Mouse (Mus musculus) intestine, embryonic 14.5 days (tissue): ENCODE measurements around the gene Kcnk6. TPM values are rescaled to one million over a fixed set of nuclear protein-coding genes. Genes with fewer than 3 reads are reported as not detected.
"Not testable (repeated sequence)": the region's sequence is repeated elsewhere in the genome, so short reads cannot be mapped to it uniquely, and the experiment has no call there.

Source experiments
- ATAC-seq: fragments of 200-750 bp; cut with Nextera tagmentation; replicated peaks from 2 replicates; pipeline ENCODE4 v1.8.0; 2017; ENCODE audit warnings: low read depth, moderate number of reproducible peaks, moderate TSS enrichment, moderate library complexity; ENCODE audit not compliant: low FRiP score, low TSS enrichment
- DNase-seq: peaks from one replicate; pipeline ENCODE4 v3.0.0-alpha.2; 2018; ENCODE audit warnings: low spot score
- H3K27ac ChIP-seq: fragments of 300-500 bp; sonication (generic); 2 replicates; pipeline ENCODE4 v1.5.1; 2014; ENCODE audit warnings: low read depth, mild to moderate bottlenecking, control low read depth
- H3K27me3 ChIP-seq: fragments of 300-500 bp; sonication (generic); replicated peaks from 2 replicates; pipeline ENCODE4 v1.6.1; 2014; ENCODE audit warnings: low read length, control low read depth; ENCODE audit not compliant: control insufficient read depth, insufficient read depth
- H3K36me3 ChIP-seq: fragments of 300-500 bp; sonication (generic); 2 replicates; pipeline ENCODE4 v1.6.1; 2014; ENCODE audit warnings: low read length, control low read depth; ENCODE audit not compliant: control insufficient read depth, insufficient read depth
- H3K4me1 ChIP-seq: fragments of 300-500 bp; sonication (generic); replicated peaks from 2 replicates; pipeline ENCODE4 v1.6.1; 2014; ENCODE audit warnings: low read length, control low read depth, mixed read lengths; ENCODE audit not compliant: control insufficient read depth, insufficient read depth
- H3K4me2 ChIP-seq: fragments of 300-500 bp; sonication (generic); 2 replicates; pipeline ENCODE4 v1.6.1; 2014; ENCODE audit warnings: low read length
- H3K4me3 ChIP-seq: fragments of 300-500 bp; sonication (generic); 2 replicates; pipeline ENCODE4 v1.5.1; 2014; ENCODE audit warnings: low read depth, low read length, control low read depth, mixed read lengths
- H3K9ac ChIP-seq: fragments of 300-500 bp; sonication (generic); 2 replicates; pipeline ENCODE4 v1.6.1; 2014; ENCODE audit warnings: mild to moderate bottlenecking, low read length
- H3K9me3 ChIP-seq: fragments of 300-500 bp; sonication (generic); 2 replicates; pipeline ENCODE4 v1.6.1; 2016; ENCODE audit warnings: low read length, control low read depth; ENCODE audit not compliant: control insufficient read depth
- WGBS: fragments of 180-500 bp; shearing (Covaris S2); extraction: QIAGEN DNeasy Blood & Tissue Kit; methylation state at CpG from one replicate; pipeline ENCODE4 v1.1.7; 2014; 5-methylcytosine and 5-hydroxymethylcytosine counted together
- polyA plus RNA-seq: library from polyadenylated mRNA; unstranded; fragments of >200 nt; fragmentation: Nextera tagmentation; extraction: Ambion mirVana; gene quantifications from 2 replicates; pipeline ENCODE4 v1.2.1, GENCODE M21; 2014

Kcnk6 gene
- polyA plus RNA-seq, 1 experiment from 2014 or later = 0.65 TPM

- Histone ChIP-seq H3K4me2 (no peak overlapping the region), H3K9ac (no peak overlapping the region), H3K27me3 (peaks cover 16% of the 10 kb centered on the region), H3K36me3 (no peaks in the 10 kb centered on the region), H3K9me3 (no peaks in the 10 kb centered on the region), H3K4me3 (no peak overlapping the region), H3K4me1 (no peaks in the 10 kb centered on the region; the same call in 1 of the 2 replicates), H3K27ac (no peak overlapping the region)
- DNase-seq (no peak), ATAC-seq (no peak)
- 76% methylated on average over 4 of the region's 4 CpGs for WGBS
Measured at GRCm38 (mm10) chr7:29228202-29228601, 4.1 kb downstream of the Kcnk6 start.

DNA sequence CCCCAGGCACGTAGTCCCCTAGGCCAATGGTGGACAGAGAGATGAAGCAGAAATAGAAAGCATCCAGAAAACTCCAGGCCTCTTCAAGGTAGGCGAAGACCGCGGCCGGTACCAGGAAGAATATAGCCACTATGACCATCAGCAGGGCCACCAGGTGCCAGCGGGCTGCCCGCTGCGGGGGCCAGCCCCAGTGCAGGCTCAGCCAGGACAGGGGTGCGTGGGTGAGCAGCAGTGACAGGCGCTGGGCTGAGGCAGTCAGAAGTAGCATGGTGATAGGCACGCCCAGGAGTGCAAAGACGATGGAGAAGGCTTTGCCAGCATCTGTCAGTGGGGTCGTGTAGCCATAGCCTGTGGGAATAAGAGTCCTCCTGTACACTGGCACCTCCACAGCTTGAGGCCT lies 6.8 kb downstream of the Kcnk6 start:
- no peak overlapping the region for H3K4me3 ChIP-seq
- H3K4me1 ChIP-seq = no peaks in the 10 kb centered on the region; the same call in 1 of the 2 replicates
- no peaks in the 10 kb centered on the region for H3K36me3 ChIP-seq
- H3K9ac ChIP-seq = no peak overlapping the region
- DNase-seq = no peak
- no peak overlapping the region for H3K4me2 ChIP-seq
- H3K27ac ChIP-seq = no peak overlapping the region
- no peaks in the 10 kb centered on the region for H3K27me3 ChIP-seq
- no peaks in the 10 kb centered on the region for H3K9me3 ChIP-seq
- ATAC-seq = no peak
- WGBS = 70% methylated on average over 13 of the region's 13 CpGs

DNA sequence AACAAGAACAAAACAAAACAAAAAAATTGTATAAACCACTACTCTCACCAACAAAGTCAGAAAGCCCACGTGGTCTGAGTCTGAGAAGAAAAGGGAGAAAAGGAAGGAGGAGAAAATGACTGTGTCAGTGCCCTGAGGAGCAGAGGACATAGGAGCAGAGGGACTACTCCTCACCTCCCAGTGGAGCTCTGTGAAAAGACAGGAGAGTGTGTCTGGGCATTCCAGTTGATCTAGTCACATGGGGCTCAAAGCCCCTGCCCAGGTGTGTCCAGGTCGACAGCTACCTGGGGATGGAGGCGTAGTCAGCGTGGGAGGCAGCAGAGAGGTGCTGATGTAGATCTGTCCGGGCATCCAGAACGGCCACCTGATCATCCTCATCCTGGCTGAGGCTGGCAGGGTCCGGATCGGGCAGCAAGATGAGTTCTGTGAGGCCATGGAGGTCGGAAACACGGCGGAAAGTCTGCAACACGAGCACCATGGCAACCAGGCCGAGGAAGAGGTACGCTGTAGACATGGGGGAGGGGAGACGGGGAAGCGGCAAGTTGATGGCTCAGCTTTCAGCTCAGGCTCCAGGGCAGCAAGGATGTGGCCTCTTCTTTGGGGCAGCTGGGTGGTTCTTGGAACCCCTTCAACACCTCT lies 7.4 kb downstream of the Kcnk6 start:
- ATAC-seq (no peak), DNase-seq (no peak)
- H3K4me1 ChIP-seq = no peaks in the 10 kb centered on the region; the same call in 1 of the 2 replicates
- no peaks in the 10 kb centered on the region for H3K27me3 ChIP-seq
- no peak overlapping the region for H3K4me3 ChIP-seq
- H3K4me2 ChIP-seq = no peak overlapping the region
- H3K9ac ChIP-seq = no peak overlapping the region
- H3K36me3 ChIP-seq = no peaks in the 10 kb centered on the region
- no peak overlapping the region for H3K27ac ChIP-seq
- 14% methylated on average over 16 of the region's 16 CpGs for WGBS
- H3K9me3 ChIP-seq = 0 out of 2 replicates have a peak, but pooled peaks cover under 1% of the 10 kb centered on the region

DNA sequence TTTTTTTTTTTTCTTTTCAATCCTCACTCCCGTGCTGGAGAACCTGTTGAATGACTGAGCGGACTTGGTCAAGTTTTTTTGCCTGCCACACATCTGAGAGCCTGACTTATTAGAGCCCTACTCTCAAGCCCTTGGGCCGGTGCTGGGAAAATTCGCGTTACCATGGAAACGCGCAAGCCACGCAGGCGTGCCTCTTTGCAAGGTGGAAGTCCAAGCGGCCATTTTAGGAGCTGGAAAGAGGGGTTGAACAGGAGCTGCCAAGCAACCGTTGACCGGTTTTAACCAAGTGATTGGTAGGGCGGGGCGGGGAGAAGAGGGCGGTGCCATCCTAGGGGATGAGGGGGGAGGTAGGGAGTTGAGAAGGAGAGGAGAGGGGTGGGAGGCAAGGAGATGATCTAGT lies 17.5 kb downstream of the Kcnk6 start:
- H3K27me3 ChIP-seq = no peaks in the 10 kb centered on the region; the same call in 1 of the 2 replicates
- no peak for ATAC-seq
- no peak overlapping the region for H3K9ac ChIP-seq
- no peak overlapping the region for H3K4me2 ChIP-seq
- 46% methylated on average over 15 of the region's 15 CpGs for WGBS
- H3K4me1 ChIP-seq = no peaks in the 10 kb centered on the region
- no peak for DNase-seq
- H3K9me3 ChIP-seq = peaks cover 4% of the 10 kb centered on the region; the same call in 1 of the 2 replicates
- H3K27ac ChIP-seq = no peak overlapping the region
- no peak overlapping the region for H3K4me3 ChIP-seq
- H3K36me3 ChIP-seq = no peaks in the 10 kb centered on the region

GRCm38 (mm10) chr7:29214236-29214635 lies 18.1 kb downstream of the Kcnk6 start:
- Histone ChIP-seq H3K27ac (no peak overlapping the region), H3K9me3 (peaks cover 2% of the 10 kb centered on the region; the same call in 1 of the 2 replicates), H3K27me3 (no peaks in the 10 kb centered on the region; the same call in 1 of the 2 replicates), H3K4me3 (no peak overlapping the region), H3K36me3 (no peaks in the 10 kb centered on the region), H3K9ac (no peak overlapping the region), H3K4me2 (no peak overlapping the region), H3K4me1 (no peaks in the 10 kb centered on the region)
- DNase-seq = no peak
- 62% methylated on average over 2 of the region's 2 CpGs for WGBS
- no peak for ATAC-seq

GRCm38 (mm10) chr7:29213675-29214082 lies 18.6 kb downstream of the Kcnk6 start, which contains the start of gene Catsperg1:
Catsperg1 (minus strand) TSS chr7:29214035.
- Histone ChIP-seq H3K9ac (no peak within 1 kb of the TSS), H3K27me3 (no peaks in the 10 kb centered on the region; the same call in 1 of the 2 replicates), H3K4me3 (no peak within 1 kb of the TSS), H3K9me3 (no peaks in the 10 kb centered on the region; the same call in 1 of the 2 replicates), H3K4me2 (peak within 1 kb of the TSS; percentile 30), H3K27ac (no peak within 1 kb of the TSS), H3K4me1 (no peaks in the 10 kb centered on the region), H3K36me3 (no peaks in the 10 kb centered on the region)
- ATAC-seq (0 out of 2 replicates have a peak, but pooled peaks have one; percentile 37), DNase-seq (peak; percentile 68)
- WGBS = 4% methylated on average over 20 of the region's 20 CpGs

DNA sequence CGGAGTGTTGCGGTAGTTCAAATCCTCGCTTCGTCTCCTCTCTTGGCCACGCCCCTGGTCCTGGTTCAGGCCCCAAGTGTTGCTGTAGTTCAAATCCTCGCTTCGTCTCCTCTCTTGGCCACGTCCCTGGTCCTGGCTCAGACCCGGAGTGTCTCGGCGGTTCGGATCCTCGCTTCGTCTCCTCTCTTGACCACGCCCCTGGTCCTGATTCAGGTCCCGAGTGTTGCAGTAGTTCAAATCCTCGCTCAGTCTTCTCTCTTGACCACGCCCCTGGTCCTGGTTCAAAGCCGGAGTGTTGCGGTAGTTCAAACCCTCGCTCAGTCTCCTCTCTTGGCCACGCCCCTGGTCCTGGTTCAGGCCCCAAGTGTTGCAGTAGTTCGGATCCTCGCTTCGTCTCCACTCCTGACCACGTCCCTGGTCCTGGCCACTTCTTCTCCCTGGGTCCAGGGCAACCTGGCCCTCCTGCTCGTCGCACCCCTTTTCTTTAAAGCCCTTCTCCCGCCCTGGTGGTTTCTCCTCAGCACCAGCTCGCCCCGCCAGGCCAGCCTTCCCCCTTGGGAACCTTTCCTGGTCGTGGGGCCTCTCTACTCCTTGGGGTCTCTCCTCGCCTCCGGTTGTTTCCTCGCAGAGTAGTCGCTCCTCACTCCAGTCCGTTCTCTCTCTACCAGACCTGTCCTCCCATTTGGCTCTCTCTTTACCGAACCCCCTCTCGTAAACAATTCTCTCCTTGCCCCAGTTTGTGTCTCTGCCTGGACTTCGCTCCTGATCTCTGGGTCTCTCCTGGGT lies 19.3 kb downstream of the Kcnk6 start:
- ATAC-seq, H3K27me3 ChIP-seq, DNase-seq, H3K9me3 ChIP-seq, H3K36me3 ChIP-seq, H3K27ac ChIP-seq, H3K4me3 ChIP-seq, H3K4me1 ChIP-seq, H3K9ac ChIP-seq: not testable (repeated sequence)
- WGBS = 21% methylated on average over 40 of the region's 40 CpGs
- H3K4me2 ChIP-seq = peak overlapping the region; percentile 30

DNA sequence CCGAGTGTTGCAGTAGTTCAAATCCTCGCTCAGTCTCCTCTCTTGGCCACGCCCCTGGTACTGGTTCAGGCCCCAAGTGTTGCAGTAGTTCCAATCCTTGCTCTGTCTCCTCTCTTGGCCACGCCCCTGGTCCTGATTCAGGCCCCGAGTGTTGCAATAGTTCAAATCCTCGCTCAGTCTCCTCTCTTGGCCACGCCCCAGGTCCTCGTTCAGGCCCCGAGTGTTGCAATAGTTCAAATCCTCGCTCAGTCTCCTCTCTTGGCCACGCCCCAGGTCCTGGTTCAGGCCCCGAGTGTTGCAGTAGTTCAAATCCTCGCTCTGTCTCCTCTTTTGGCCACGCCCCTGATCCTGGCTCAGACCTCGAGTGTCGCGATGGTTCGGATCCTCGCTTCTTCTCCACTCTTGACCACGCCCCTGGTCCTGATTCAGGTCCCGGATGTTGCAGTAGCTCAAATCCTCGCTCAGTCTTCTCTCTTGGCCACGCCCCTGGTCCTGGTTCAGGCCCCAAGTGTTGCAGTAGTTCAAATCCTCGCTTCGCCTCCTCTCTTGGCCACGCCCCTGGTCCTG lies 20.0 kb downstream of the Kcnk6 start:
- no peak overlapping the region for H3K9ac ChIP-seq
- H3K27ac ChIP-seq = no peak overlapping the region; the same call in 1 of the 2 replicates

More for the DNA sequence above, 20.0 kb downstream of the Kcnk6 start:
- ATAC-seq (no peak), DNase-seq (no peak)
- H3K4me3 ChIP-seq = 0 out of 2 replicates have a peak overlapping the region, but pooled peaks have one; percentile 30
- WGBS = 17% methylated on average over 26 of the region's 26 CpGs
- no peaks in the 10 kb centered on the region; the same call in 1 of the 2 replicates for H3K27me3 ChIP-seq
- no peaks in the 10 kb centered on the region for H3K36me3 ChIP-seq
- no peaks in the 10 kb centered on the region for H3K4me1 ChIP-seq
- no peaks in the 10 kb centered on the region; the same call in 1 of the 2 replicates for H3K9me3 ChIP-seq
- peak overlapping the region; percentile 44 for H3K4me2 ChIP-seq
